Comparison of ENCODE assay signal across 35 mouse cellular contexts in the genomic region with DNA sequence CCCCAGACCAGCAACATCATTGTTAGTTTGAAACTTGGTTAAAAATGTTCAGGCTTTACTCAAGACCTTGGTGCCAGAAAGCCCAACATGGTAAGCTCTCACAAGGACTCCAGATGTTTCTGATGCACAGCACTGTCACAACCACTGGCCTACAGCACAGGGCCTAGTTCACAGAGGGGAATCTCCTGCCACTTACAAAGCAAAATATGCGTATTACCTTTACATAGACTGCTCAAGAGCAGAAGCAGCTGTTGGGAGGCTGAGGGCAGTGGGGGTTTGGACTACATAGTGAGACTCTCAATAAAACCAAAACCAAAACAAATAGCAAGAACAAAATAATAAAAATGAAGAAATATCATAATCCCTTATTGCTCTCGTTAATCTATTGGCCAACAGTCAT. TPM values are rescaled to one million over a fixed set of nuclear protein-coding genes. Genes with fewer than 3 reads are reported as not detected.
"Had no signal": no experiment of that assay in that cellular context is flagged by ENCODE, and none has a peak within 500 bp of the region (broad histone marks: within the 10 kb centered on the region; RNA-seq: fewer than 3 reads in every experiment).

No protein-coding gene starts in this region.

- H3K9me3 ChIP-seq: limb, embryonic 10.5 days; limb, embryonic 15.5 days; liver, embryonic 12.5 days; liver, embryonic 13.5 days; liver, embryonic 15.5 days; midbrain, embryonic 10.5 days; midbrain, embryonic 13.5 days; midbrain, embryonic 15.5 days; neural tube, embryonic 12.5 days had no signal

- H3K27ac ChIP-seq: left cerebral cortex, adult 2 months; limb, embryonic 10.5 days; limb, embryonic 12.5 days; limb, embryonic 13.5 days; limb, embryonic 15.5 days; liver, embryonic 12.5 days; liver, embryonic 13.5 days; liver, embryonic 14.5 days; liver, embryonic 15.5 days; lung, embryonic 15.5 days; macrophage; midbrain, embryonic 10.5 days; midbrain, embryonic 12.5 days; midbrain, embryonic 13.5 days; midbrain, embryonic 15.5 days; neural tube, embryonic 12.5 days had no signal

- H3K36me3 ChIP-seq: limb, embryonic 10.5 days; limb, embryonic 12.5 days; limb, embryonic 13.5 days; limb, embryonic 15.5 days; liver, embryonic 12.5 days; liver, embryonic 13.5 days; liver, embryonic 15.5 days; lung, embryonic 15.5 days; midbrain, embryonic 10.5 days; midbrain, embryonic 12.5 days; midbrain, embryonic 13.5 days; midbrain, embryonic 15.5 days; neural tube, embryonic 12.5 days had no signal

- ATAC-seq: liver, embryonic 12.5 days; liver, postnatal 0 days; midbrain, embryonic 13.5 days; midbrain, embryonic 15.5 days; midbrain, embryonic 16.5 days had no signal

- DNase-seq: left cerebral cortex, postnatal 4 days; liver; liver, embryonic 13.5 days; liver, postnatal 0 days; lung, adult 18-20 months; lung, adult 2 months; lung, embryonic 14.5 days; lung, postnatal 36 days; lung, postnatal 4 days; midbrain, embryonic 14.5 days had no signal

- H3K4me2 ChIP-seq: limb, embryonic 12.5 days; limb, embryonic 13.5 days; limb, embryonic 15.5 days; liver, embryonic 11.5 days; liver, embryonic 12.5 days; liver, embryonic 13.5 days; liver, embryonic 15.5 days; lung, embryonic 14.5 days; lung, embryonic 15.5 days; midbrain, embryonic 11.5 days; midbrain, embryonic 12.5 days; midbrain, embryonic 13.5 days; midbrain, embryonic 15.5 days; neural tube, embryonic 12.5 days had no signal

- H3K4me1 ChIP-seq: liver, embryonic 12.5 days; liver, embryonic 13.5 days; liver, embryonic 15.5 days; midbrain, embryonic 12.5 days; midbrain, embryonic 13.5 days; midbrain, embryonic 15.5 days; neural tube, embryonic 12.5 days had no signal

- H3K9ac ChIP-seq: limb, embryonic 12.5 days; limb, embryonic 13.5 days; limb, embryonic 15.5 days; liver, embryonic 12.5 days; liver, embryonic 13.5 days; liver, embryonic 14.5 days; liver, embryonic 15.5 days; liver, postnatal 0 days; lung, embryonic 14.5 days; lung, embryonic 15.5 days; midbrain, embryonic 12.5 days; midbrain, embryonic 13.5 days; midbrain, embryonic 15.5 days; neural tube, embryonic 12.5 days had no signal

- H3K4me3 ChIP-seq: left cerebral cortex, adult 2 months; limb, embryonic 10.5 days; limb, embryonic 12.5 days; limb, embryonic 13.5 days; limb, embryonic 15.5 days; liver, embryonic 12.5 days; liver, embryonic 13.5 days; liver, embryonic 15.5 days; lung, embryonic 15.5 days; megakaryocyte, embryonic 14.5 days; midbrain, embryonic 10.5 days; midbrain, embryonic 12.5 days; midbrain, embryonic 13.5 days; midbrain, embryonic 15.5 days; myocyte; neural tube, embryonic 12.5 days had no signal

- H3K27me3 ChIP-seq: limb, embryonic 12.5 days; limb, embryonic 13.5 days; limb, embryonic 15.5 days; liver, embryonic 13.5 days; liver, embryonic 15.5 days; lung, embryonic 15.5 days; midbrain, embryonic 12.5 days; midbrain, embryonic 13.5 days; midbrain, embryonic 15.5 days; neural tube, embryonic 12.5 days had no signal

RNA-seq across cellular contexts. Expression of a gene that starts 11.2 kb away (rescaled TPM):
- total RNA-seq: liver, adult 2 months; megakaryocyte progenitor cell, adult 5-6 weeks; megakaryocyte, adult 5-6 weeks; megakaryocyte-erythroid progenitor cell, adult 5-6 weeks; monocyte, adult 5-6 weeks had no signal
- polyA plus RNA-seq: liver, adult 2 months; liver, postnatal 0 days; macrophage; myocyte had no signal
